Mouse (Mus musculus) kidney, postnatal 36 days (tissue): Measurements from ENCODE around the gene Uts2r.
A peak's percentile ranks its signal among the peaks of the same experiment; 100 is the strongest.

Source experiments
- DNase-seq, 2 experiments: peaks; one replicate each; pipeline ENCODE4 v3.0.0; 2021 to 2022; ENCODE audit warnings: mixed read lengths in 2 of 2

Uts2r gene

GRCm38 (mm10) chr11:121159971-121160370 is at the start of gene Uts2r:
TSS of gene Uts2r (plus strand) at chr11:121160271.
- DNase-seq: no peak

GRCm38 (mm10) chr11:121111051-121111450 is 49.0 kb upstream of the Uts2r start:
- DNase-seq: no peak

- DNase-seq: no peak
These were observed 48.5 kb upstream of the Uts2r start for GRCm38 (mm10) chr11:121111601-121112000.

- peak; percentile 50 to 70 for DNase-seq
These were observed 47.8 kb upstream of the Uts2r start for GRCm38 (mm10) chr11:121112091-121112775.

- no peak for DNase-seq
These were observed 42.0 kb upstream of the Uts2r start for GRCm38 (mm10) chr11:121118106-121118505.

DNA sequence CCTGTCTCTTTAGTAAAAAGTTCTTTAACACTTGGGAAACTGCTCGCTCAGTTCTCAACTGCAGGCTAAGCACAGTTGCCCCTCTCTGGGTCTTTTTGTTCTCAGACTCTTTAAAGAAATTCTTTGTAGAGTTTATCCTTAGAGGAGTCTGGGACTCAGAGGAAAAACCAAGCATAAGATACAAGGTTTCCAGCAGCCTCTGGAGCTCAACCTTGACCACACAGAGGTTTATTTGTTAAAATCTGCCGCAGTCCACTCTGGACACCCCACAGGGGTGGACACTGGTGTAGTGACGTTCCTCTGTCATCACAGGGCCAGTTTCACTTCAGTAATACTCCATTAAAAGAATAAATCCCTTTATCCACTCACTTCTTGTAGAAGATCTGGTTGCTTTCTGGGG is 41.5 kb upstream of the Uts2r start, which contains the start of gene Tex19.2:
TSS of gene Tex19.2 (minus strand) at position 101 of the 400 bp plus-strand sequence.
- no peak for DNase-seq

DNA sequence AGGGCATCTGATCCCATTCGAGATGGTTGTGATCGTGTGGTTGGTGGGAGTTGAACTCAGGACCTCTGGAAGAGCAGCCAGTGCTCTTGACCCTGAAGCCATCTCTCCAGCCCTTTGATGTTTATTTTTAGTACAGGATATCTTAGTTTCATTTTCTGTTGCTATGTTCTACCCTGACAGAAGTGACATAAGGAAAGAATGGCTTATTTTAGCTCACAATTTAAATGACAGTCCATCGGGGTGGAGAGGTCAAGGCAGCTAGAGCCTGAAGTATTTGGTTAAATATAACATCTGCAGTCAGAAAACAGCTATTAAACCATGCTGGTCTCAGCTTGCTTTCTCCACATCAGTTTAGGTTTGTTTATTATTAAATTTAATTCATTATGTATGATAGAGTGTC is 38.9 kb upstream of the Uts2r start:
- DNase-seq: no peak

- DNase-seq: no peak
These were observed 37.9 kb upstream of the Uts2r start for GRCm38 (mm10) chr11:121122024-121122670.

DNA sequence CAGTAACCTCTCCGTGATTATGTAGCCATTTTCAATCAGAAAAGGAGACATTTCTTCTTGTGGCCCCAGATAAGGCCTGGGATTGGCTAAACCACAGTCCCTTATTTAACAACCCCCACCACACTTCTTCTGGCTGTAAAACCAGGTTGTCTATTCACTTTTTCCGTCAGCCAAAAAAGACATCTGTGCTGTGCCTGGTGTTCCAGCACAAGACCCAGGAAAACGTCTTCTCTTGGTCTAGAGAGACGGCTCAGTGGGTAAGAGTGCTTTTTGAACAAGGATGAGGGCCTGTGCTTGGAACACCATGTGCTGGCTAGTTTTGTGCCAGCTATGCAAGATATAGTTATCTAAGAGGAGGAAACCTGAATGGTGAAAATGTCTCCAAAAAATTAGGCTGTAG is 36.6 kb upstream of the Uts2r start:
- DNase-seq: no peak

GRCm38 (mm10) chr11:121125522-121126172 is 34.4 kb upstream of the Uts2r start:
- no peak for DNase-seq

- DNase-seq: peak in 1 of 2 experiments; percentile 40
These were observed 33.7 kb upstream of the Uts2r start for GRCm38 (mm10) chr11:121126395-121126794.

- no peak for DNase-seq
These were observed 32.6 kb upstream of the Uts2r start for GRCm38 (mm10) chr11:121127441-121127840.

- no peak for DNase-seq
These were observed 30.5 kb upstream of the Uts2r start for GRCm38 (mm10) chr11:121129616-121130015.

DNA sequence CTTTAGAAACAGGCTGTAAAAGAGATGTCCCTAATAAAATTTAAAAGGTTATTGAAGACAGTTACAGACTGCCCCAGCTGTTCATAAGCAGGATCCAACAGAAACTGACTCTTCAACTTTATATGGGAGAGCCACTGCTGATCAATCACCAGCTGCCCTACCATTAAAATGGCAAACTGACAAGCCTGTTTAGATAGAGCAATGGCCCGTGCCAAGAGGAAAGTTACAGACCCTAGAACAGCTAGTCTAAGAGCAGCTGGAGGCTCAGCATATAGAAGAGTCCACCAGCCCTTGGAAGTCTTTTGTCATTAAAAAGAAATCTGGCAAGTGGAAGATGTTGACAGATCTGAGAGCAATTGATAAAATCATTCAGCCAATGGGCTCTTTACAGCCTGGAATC is 25.5 kb upstream of the Uts2r start:
- DNase-seq: no peak

DNA sequence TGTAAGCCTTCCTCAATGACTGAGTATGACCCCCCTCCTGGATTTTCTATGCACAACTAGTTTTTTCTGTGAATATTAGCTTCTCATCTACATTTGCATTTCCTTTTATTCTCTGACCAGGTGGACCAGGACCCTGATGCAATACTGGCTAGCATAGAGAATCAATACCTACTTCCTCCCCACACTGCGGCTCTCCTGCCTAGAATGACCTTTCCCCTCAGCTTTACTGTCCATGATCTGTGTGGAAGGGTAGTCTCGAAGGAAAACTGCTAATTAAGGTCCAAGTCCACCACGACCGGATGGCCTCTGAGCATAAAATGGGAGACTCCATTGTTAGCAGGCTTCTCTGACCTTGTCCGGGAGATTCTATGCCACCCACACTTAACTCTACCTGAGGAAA is 22.4 kb upstream of the Uts2r start:
- no peak for DNase-seq

- DNase-seq: peak; percentile 28 to 54
These were observed 21.3 kb upstream of the Uts2r start for GRCm38 (mm10) chr11:121138732-121139131.

DNA sequence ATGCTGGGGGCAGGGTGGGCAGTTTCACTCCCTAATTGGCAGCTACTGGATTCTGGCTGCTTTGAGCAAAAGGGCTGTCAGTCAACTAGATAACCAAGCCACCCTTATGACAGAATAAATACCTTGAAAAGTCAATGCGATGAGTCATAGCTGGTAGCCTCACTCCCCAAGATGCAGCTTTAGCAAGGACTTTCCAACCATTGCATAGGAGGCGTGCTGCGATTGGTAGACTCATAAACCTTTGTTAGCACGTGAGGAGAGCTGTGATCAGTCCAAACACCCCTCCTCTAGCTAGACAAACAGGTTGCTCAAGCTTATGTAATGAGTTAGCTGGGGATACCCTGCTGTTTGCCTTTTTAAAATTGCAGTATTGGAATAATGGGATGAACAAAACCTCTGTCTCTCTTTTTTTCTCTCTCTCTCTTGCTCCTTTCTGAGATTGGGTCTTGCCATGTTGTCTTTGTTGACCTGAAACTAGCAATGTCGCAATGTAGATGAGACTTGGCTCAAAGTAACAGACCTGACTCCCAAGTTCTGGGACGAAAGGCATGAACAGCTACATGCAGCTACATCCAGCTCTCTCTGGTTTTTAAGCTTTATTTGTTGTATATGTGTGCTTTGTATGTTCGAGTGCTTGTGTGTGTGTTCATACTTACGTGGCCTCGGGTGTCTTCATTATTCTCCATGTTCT is 16.6 kb upstream of the Uts2r start:
- no peak for DNase-seq

- DNase-seq: no peak
These were observed 14.2 kb upstream of the Uts2r start, which contains the start of gene Tex19.1 for GRCm38 (mm10) chr11:121145865-121146264. TSS of gene Tex19.1 (plus strand) at chr11:121146143.

GRCm38 (mm10) chr11:121148193-121148592 is 11.9 kb upstream of the Uts2r start:
- no peak for DNase-seq

DNA sequence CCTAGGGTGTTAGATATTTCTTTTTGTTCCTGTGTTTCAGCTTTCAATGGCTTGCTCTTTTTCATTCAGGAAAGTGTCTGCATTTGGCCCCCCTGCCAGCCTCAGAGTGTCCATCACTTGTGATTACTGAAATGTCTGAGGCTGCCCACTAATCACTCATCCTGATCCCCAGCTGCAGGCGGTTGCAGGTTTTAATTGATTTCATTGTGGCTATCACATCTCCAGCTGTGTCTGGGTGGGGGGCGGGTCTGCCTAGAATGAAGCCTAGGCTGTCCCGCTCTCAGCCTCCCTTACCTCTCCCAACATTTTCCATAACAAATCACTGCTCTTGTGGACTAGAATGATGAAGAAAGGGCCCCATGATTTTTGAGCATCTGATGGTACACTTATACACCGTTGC is 5.9 kb upstream of the Uts2r start:
- DNase-seq: no peak

- peak in 1 of 2 experiments; percentile 42 for DNase-seq
These were observed 3.6 kb upstream of the Uts2r start for GRCm38 (mm10) chr11:121156411-121156891.

GRCm38 (mm10) chr11:121160636-121161346 is 720 bp downstream of the Uts2r start:
- DNase-seq: no peak
